Mouse (Mus musculus) liver, adult (tissue): Measurements from ENCODE around the gene Cdk5rap2.

ENCODE experiments used
- GATA4 ChIP-seq: IDR thresholded peaks from 2 replicates; pipeline ENCODE4 v1.6.1; 2014; ENCODE audit warnings: mild to moderate bottlenecking, low read length; ENCODE audit not compliant: insufficient replicate concordance

Gene Cdk5rap2

GRCm38 (mm10) chr4:70251782-70252181, 158.5 kb downstream of the Cdk5rap2 start:
- TF ChIP-seq GATA4, result no peak

- TF ChIP-seq GATA4, result no peak
Observed at GRCm38 (mm10) chr4:70245706-70246105, 164.5 kb downstream of the Cdk5rap2 start.

- no peak for TF ChIP-seq GATA4
Observed at GRCm38 (mm10) chr4:70243561-70244120, 166.6 kb downstream of the Cdk5rap2 start.

- TF ChIP-seq GATA4, result no peak
Observed at GRCm38 (mm10) chr4:70239731-70240130, 170.5 kb downstream of the Cdk5rap2 start.

- no peak for TF ChIP-seq GATA4
Observed at GRCm38 (mm10) chr4:70238862-70239261, 171.4 kb downstream of the Cdk5rap2 start.

GRCm38 (mm10) chr4:70232383-70232782, 177.9 kb downstream of the Cdk5rap2 start:
- no peak for TF ChIP-seq GATA4

- no peak for TF ChIP-seq GATA4
Observed at GRCm38 (mm10) chr4:70229874-70230273, 180.4 kb downstream of the Cdk5rap2 start.

GRCm38 (mm10) chr4:70228350-70228749, 181.9 kb downstream of the Cdk5rap2 start:
- TF ChIP-seq GATA4, result no peak

- no peak for TF ChIP-seq GATA4
Observed at GRCm38 (mm10) chr4:70227667-70228066, 182.6 kb downstream of the Cdk5rap2 start.

- TF ChIP-seq GATA4, result no peak
Observed at GRCm38 (mm10) chr4:70224503-70224902, 185.7 kb downstream of the Cdk5rap2 start.

- no peak for TF ChIP-seq GATA4
Observed at GRCm38 (mm10) chr4:70221878-70222277, 188.4 kb downstream of the Cdk5rap2 start.

- TF ChIP-seq GATA4, result no peak
Observed at GRCm38 (mm10) chr4:70221370-70221769, 188.9 kb downstream of the Cdk5rap2 start.

GRCm38 (mm10) chr4:70220277-70221180, 189.7 kb downstream of the Cdk5rap2 start:
- TF ChIP-seq GATA4, result no peak

GRCm38 (mm10) chr4:70219776-70220175, 190.5 kb downstream of the Cdk5rap2 start:
- no peak for TF ChIP-seq GATA4

- TF ChIP-seq GATA4, result no peak
Observed at GRCm38 (mm10) chr4:70185971-70186370, 224.3 kb downstream of the Cdk5rap2 start.
